Mouse (Mus musculus) liver, postnatal 0 days (tissue): ENCODE results near the gene Cdc7.

Source experiments
- CTCF ChIP-seq: sonication (generic); IDR thresholded peaks from 2 replicates; pipeline ENCODE4 v1.5.1; 2016; ENCODE audit warnings: antibody characterized with exemption, low read depth
- EP300 ChIP-seq: IDR thresholded peaks from 2 replicates; pipeline ENCODE4 v1.6.1; 2016; ENCODE audit warnings: antibody characterized with exemption, low read depth, mild to moderate bottlenecking

DNA sequence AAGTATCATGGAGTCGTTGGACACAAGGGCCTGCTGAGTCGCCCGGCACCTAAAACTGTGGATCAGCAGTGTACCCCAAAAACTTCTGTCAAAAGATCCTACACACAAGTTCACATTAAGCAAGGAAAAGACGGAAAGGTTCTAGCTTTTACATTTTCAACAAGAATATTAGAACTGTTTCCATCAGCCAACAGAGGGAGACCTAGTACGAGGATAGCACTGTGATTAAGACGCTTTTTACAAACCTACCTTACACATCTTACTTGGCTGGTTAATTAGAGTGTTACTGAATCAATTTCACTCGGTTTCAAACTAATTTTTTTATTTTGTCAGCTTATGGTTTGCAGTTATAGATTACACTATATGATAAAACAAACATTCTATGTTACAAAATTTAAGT lies 9.8 kb downstream of the Cdc7 start:
- TF ChIP-seq EP300, result no peak
- 0 out of 2 replicates have a peak, but pooled peaks have one; percentile 10 for TF ChIP-seq CTCF
